Mouse (Mus musculus): Measurements from ENCODE around the gene Jsrp1. TPM values are rescaled to one million over a fixed set of nuclear protein-coding genes. Genes with fewer than 3 reads are reported as not detected.
A peak's percentile ranks its signal among the peaks of the same experiment; 100 is the strongest.

Jsrp1 gene
- polyA plus RNA-seq, 1 experiment from 2014 or later, result not detected

DNA sequence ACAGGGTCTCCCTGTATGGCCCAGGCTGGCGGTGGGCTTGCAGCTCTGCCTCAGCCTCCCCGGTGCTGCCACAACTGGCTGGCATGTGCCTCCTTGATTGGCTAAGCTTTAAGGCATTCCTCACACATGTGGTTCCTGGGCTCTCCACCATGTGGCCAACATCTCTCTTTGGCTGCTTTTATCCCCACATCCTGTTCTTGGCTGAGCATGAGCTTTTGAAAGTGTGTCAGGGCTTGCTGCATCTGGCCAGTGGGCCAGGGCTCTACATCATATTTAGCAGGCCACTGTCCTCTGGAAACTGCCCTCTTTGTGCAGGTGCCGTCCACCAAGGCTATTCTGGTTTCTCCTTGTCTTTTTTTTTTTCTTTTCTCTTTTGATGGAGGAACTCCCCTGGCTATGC is 43.0 kb upstream of the Jsrp1 start:
- Histone ChIP-seq H3K27me3 (ENCODE audit: insufficient read depth, low read length) (no peaks in the 10 kb centered on the region), H3K9me3 (ENCODE audit: low read length) (no peaks in the 10 kb centered on the region), H3K4me1 (ENCODE audit: insufficient read depth) (peaks cover 35% of the 10 kb centered on the region), H3K9ac (replicated peaks) (peak overlapping the region; percentile 86), H3K36me3 (replicated peaks; ENCODE audit: insufficient read depth, low read length) (peaks cover 19% of the 10 kb centered on the region), H3K4me2 (ENCODE audit: low read depth, low read length) (peak overlapping the region; percentile 98), H3K4me3 (ENCODE audit: low read depth, low read length) (peak overlapping the region; percentile 90), H3K27ac (ENCODE audit: low read depth) (peak overlapping the region; percentile 98)
- WGBS (ENCODE audit: insufficient replicate concordance), result 53% methylated on average over 3 of the region's 3 CpGs
- TF ChIP-seq CTCF (IDR thresholded peaks at IDR 0.05; ENCODE audit: low read depth), result peak; percentile 43
- 0 out of 2 replicates have a peak, but pooled peaks have one; percentile 28 for TF ChIP-seq EP300 (IDR thresholded peaks at IDR 0.05; ENCODE audit: low read depth)
- no peak for ATAC-seq
- peak; percentile 42 for DNase-seq

DNA sequence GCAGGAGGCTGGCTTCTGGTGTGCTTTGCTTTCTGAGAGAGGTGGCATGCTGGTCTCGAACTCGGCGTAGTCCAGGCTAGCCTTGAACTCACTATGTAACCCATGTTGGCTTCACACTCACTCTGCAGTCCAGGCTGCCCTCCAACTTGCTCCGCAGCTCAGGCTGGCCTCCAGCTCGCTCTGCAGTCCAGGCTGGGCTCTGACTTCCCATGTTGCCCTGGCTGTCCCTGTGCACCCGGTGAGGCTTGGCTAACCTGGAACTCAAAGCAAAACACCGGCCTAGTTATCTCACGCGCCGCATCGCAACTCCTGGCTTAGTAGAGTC is 42.4 kb upstream of the Jsrp1 start:
- peak overlapping the region; percentile 86 for H3K9ac ChIP-seq (replicated peaks)
- peak overlapping the region; percentile 90 for H3K4me3 ChIP-seq (ENCODE audit: low read depth, low read length)
- no peaks in the 10 kb centered on the region for H3K27me3 ChIP-seq (ENCODE audit: insufficient read depth, low read length)
- H3K4me2 ChIP-seq (ENCODE audit: low read depth, low read length), result peak overlapping the region; percentile 98
- WGBS (ENCODE audit: insufficient replicate concordance), result 16% methylated on average over 11 of the region's 11 CpGs
- peaks cover 35% of the 10 kb centered on the region for H3K4me1 ChIP-seq (ENCODE audit: insufficient read depth)
- no peaks in the 10 kb centered on the region for H3K9me3 ChIP-seq (ENCODE audit: low read length)
- peak overlapping the region; percentile 98 for H3K27ac ChIP-seq (ENCODE audit: low read depth)
- peak; percentile 42 for DNase-seq
- peaks cover 16% of the 10 kb centered on the region for H3K36me3 ChIP-seq (replicated peaks; ENCODE audit: insufficient read depth, low read length)
- TF ChIP-seq EP300 (IDR thresholded peaks at IDR 0.05; ENCODE audit: low read depth) (no peak), CTCF (IDR thresholded peaks at IDR 0.05; ENCODE audit: low read depth) (no peak)
- ATAC-seq, result no peak

DNA sequence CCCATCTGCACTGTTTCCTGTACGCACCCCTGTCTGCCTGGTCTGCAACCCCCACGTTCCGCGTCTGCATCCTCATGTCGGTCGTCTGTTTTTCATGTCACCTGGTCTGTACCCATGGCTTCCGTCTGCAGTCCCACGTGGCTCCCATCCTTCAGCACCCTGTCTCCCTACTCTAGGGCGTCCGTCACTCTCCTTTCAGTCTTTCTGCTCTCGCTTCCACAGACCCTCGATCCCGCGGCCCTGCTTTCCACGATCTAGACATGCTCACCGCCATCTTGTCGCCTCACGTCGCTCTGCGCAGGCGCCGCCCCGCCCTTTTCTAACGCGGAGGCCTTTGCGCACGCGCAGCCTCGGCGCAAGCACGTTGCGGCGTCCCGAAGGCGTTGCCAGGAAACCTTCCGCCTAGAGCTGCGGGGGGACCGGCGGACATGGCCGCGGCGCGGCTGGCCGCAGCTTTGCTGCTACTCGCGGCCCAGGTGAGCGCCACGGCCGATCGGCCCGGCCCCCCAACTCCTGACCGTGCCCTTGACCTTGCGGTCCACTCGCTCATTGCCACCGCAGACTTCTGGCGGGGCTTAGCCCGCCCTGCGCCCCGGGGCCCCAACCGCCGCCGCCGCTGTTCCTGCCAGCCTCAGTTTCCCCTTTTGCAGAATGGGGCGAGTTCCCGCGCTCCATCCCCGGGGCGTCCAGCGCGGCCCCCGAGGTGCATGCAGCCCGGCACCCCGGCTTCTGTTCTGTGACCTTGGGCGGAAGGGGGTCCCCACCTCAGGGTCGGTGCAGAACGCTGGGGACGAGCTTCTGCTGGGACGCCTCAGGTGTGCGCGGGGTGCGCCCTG is 41.8 kb upstream of the Jsrp1 start, which contains the start of the genes Lsm7 and Sppl2b:
Lsm7 (minus strand) TSS at position 297 of the 836 bp plus-strand sequence.
Sppl2b (plus strand) TSS at position 363 of the 836 bp plus-strand sequence.
- TF ChIP-seq EP300 (IDR thresholded peaks at IDR 0.05; ENCODE audit: low read depth) (no peak), CTCF (IDR thresholded peaks at IDR 0.05; ENCODE audit: low read depth) (no peak)
- Histone ChIP-seq H3K4me3 (ENCODE audit: low read depth, low read length) (peak within 1 kb of the TSS; percentile 90), H3K27ac (ENCODE audit: low read depth) (peak within 1 kb of the TSS; percentile 98), H3K9me3 (ENCODE audit: low read length) (no peaks in the 10 kb centered on the region), H3K9ac (replicated peaks) (peak within 1 kb of the TSS; percentile 86), H3K4me2 (ENCODE audit: low read depth, low read length) (peak within 1 kb of the TSS; percentile 98), H3K36me3 (replicated peaks; ENCODE audit: insufficient read depth, low read length) (peaks cover 16% of the 10 kb centered on the region), H3K4me1 (ENCODE audit: insufficient read depth) (peaks cover 35% of the 10 kb centered on the region), H3K27me3 (ENCODE audit: insufficient read depth, low read length) (no peaks in the 10 kb centered on the region)
- DNase-seq (peak; percentile 98), ATAC-seq (peak; percentile 48)
- WGBS (ENCODE audit: insufficient replicate concordance), result under 1% methylated on average over 79 of the region's 81 CpGs

DNA sequence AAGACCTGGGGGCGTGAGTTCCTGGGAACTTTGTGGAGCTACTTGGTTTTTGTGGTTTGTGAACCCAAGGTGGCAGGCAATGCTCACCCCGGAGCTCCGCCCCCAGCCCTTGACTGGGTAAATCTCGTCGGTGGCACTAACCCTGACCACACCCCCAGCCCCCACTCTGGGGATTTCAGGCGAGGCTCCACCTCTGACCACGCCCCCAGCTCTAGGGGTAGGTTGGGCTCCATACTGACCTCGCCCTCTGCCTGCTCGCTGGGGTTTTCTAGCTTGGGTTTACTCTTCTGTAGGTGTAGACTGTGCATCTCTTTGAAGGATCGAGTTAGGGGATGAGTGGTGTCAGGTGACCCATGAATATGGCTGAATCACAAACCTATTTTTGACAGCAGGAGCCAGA is 35.3 kb upstream of the Jsrp1 start:
- Histone ChIP-seq H3K36me3 (replicated peaks; ENCODE audit: insufficient read depth, low read length) (peaks cover 13% of the 10 kb centered on the region), H3K4me2 (ENCODE audit: low read depth, low read length) (no peak overlapping the region), H3K9ac (replicated peaks) (no peak overlapping the region), H3K9me3 (ENCODE audit: low read length) (no peaks in the 10 kb centered on the region), H3K27ac (ENCODE audit: low read depth) (no peak overlapping the region), H3K27me3 (ENCODE audit: insufficient read depth, low read length) (peaks cover 23% of the 10 kb centered on the region), H3K4me1 (ENCODE audit: insufficient read depth) (peaks cover 11% of the 10 kb centered on the region), H3K4me3 (ENCODE audit: low read depth, low read length) (no peak overlapping the region)
- ATAC-seq, result peak; percentile 82
- TF ChIP-seq EP300 (IDR thresholded peaks at IDR 0.05; ENCODE audit: low read depth) (no peak), CTCF (IDR thresholded peaks at IDR 0.05; ENCODE audit: low read depth) (no peak)
- peak; percentile 85 for DNase-seq
- WGBS (ENCODE audit: insufficient replicate concordance), result 8% methylated on average over 10 of the region's 10 CpGs

DNA sequence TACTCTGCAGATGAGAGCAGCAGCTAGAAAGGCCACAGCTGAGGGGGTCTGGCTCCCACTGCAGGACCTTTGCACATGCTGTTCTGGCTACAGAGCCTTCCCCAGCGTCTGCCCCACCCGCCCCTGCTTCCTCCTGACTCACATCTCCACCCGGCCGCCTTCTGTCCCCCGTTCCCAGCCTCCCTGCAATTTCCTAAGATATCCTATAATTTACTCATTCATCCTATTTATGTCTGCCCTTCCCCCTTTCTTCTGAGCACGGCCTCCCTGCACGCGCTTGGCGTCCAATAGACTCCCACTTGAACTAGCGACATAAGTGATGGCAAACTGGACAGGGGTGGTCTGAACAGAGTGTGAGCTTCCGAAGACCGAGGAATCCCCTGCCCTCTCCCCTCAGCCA is 32.4 kb upstream of the Jsrp1 start:
- Histone ChIP-seq H3K9me3 (ENCODE audit: low read length) (no peaks in the 10 kb centered on the region), H3K9ac (replicated peaks) (no peak overlapping the region), H3K4me3 (ENCODE audit: low read depth, low read length) (no peak overlapping the region), H3K4me1 (ENCODE audit: insufficient read depth) (peaks cover 13% of the 10 kb centered on the region), H3K4me2 (ENCODE audit: low read depth, low read length) (no peak overlapping the region), H3K27ac (ENCODE audit: low read depth) (no peak overlapping the region), H3K27me3 (ENCODE audit: insufficient read depth, low read length) (peaks cover 45% of the 10 kb centered on the region), H3K36me3 (replicated peaks; ENCODE audit: insufficient read depth, low read length) (no peaks in the 10 kb centered on the region)
- no peak for TF ChIP-seq EP300 (IDR thresholded peaks at IDR 0.05; ENCODE audit: low read depth)
- no peak for TF ChIP-seq CTCF (IDR thresholded peaks at IDR 0.05; ENCODE audit: low read depth)
- DNase-seq, result no peak
- WGBS (ENCODE audit: insufficient replicate concordance), result 72% methylated on average over 12 of the region's 12 CpGs
- ATAC-seq, result no peak

DNA sequence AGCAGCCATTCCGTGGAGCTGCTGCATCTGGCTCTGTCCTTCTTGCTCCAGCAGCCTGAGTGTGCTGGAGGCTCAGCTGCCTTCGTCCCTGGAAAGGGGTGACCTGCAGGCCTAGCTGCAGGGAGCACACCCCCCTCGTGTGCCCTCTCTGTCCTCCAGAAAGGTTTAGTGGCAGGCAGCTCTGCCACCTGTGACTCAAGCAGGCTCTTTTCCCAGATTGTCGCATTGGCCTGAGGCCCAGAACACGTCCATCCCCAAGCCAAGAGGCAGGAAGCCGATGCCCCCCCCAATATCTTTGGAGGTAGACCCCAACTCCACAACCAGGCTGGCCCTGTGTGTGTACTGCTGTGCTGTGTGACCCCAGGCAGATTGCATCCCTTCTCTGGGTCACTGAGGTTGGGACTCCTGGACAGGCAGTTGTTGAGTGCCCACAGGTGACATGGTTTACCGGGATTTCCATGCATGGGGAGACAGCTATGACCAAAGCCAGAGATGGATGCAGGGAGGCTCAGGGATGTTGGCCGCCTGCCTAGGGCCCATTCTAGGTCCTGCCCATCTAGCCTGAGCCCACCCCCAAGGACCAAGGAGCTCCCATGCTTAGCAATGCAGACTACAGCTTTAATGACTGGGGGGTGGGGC is 31.9 kb upstream of the Jsrp1 start:
- H3K36me3 ChIP-seq (replicated peaks; ENCODE audit: insufficient read depth, low read length), result no peaks in the 10 kb centered on the region
- WGBS (ENCODE audit: insufficient replicate concordance), result 61% methylated on average over 8 of the region's 8 CpGs
- peaks cover 47% of the 10 kb centered on the region for H3K27me3 ChIP-seq (ENCODE audit: insufficient read depth, low read length)
- TF ChIP-seq CTCF (IDR thresholded peaks at IDR 0.05; ENCODE audit: low read depth) (no peak), EP300 (IDR thresholded peaks at IDR 0.05; ENCODE audit: low read depth) (no peak)
- H3K9me3 ChIP-seq (ENCODE audit: low read length), result no peaks in the 10 kb centered on the region
- no peak for DNase-seq
- no peak for ATAC-seq
- no peak overlapping the region for H3K4me2 ChIP-seq (ENCODE audit: low read depth, low read length)
- no peak overlapping the region for H3K9ac ChIP-seq (replicated peaks)
- no peak overlapping the region for H3K27ac ChIP-seq (ENCODE audit: low read depth)
- H3K4me1 ChIP-seq (ENCODE audit: insufficient read depth), result peaks cover 13% of the 10 kb centered on the region
- H3K4me3 ChIP-seq (ENCODE audit: low read depth, low read length), result no peak overlapping the region

All from liver, postnatal 0 days (tissue).